Mouse (Mus musculus): ENCODE data around the gene Mc1r. TPM values are rescaled to one million over a fixed set of nuclear protein-coding genes. Genes with fewer than 3 reads are reported as not detected.

Gene Mc1r
- total RNA-seq (2021) = not detected
- long read RNA-seq, experiment 1 = 0 reads
- long read RNA-seq, experiment 2 = 0 reads

DNA sequence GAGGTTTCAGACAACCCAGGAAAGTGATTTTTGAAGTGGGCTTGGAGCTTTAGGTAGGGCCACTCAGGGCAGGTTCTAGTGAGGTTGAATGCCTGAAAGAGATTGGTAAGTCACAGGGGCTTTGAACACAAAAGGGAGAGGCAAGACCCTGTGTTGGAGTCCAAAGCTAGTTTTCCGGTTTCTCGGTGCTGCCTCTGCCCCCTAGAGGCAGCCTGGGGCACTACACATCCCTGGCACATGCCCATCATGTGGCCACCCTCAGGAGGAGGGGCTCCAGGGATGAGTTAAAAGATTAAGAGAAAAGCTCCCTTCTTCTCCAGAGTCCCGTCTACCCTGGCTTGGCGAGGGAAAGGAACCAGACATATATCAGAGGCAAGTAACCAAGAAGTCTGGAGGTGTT is at the start of gene Mc1r:
Gene Mc1r, plus strand, starts transcription at position 322 of the 400 bp plus-strand sequence.
- peak; percentile 59 for DNase-seq (ENCODE audit: low spot score)

DNA sequence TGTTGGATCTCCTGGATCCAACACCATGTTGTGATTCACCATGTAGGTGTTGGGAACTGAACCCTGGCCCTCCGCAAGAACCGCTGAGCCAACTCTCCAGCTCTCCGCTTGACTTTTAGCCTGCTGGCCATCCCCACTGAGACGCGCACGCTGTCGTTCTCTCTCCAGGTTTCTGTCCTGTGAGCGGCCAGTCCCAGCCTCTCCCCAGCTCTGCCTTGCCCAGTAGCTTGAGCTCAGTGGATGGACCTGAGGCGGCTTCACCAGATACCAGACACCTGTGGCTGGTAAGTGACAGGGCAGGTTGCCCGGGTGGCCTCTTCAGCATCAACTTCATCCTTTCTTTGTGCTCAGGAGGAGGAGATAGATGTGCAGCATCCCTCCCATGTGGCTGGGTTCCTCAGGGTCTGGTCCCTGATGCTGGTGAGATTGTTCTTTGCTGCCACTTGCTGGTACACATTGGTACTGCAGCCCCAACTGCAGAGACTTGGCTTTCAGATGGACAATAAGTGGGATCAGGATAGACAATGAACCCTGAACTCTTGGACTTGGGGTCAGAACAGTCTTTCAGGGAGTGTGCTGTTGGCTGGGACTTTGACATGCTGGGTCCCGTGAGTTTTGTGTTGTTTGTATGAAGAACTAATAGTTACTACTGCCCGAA is 45.7 kb upstream of the Mc1r start:
- DNase-seq (ENCODE audit: low spot score) = peak; percentile 68

DNA sequence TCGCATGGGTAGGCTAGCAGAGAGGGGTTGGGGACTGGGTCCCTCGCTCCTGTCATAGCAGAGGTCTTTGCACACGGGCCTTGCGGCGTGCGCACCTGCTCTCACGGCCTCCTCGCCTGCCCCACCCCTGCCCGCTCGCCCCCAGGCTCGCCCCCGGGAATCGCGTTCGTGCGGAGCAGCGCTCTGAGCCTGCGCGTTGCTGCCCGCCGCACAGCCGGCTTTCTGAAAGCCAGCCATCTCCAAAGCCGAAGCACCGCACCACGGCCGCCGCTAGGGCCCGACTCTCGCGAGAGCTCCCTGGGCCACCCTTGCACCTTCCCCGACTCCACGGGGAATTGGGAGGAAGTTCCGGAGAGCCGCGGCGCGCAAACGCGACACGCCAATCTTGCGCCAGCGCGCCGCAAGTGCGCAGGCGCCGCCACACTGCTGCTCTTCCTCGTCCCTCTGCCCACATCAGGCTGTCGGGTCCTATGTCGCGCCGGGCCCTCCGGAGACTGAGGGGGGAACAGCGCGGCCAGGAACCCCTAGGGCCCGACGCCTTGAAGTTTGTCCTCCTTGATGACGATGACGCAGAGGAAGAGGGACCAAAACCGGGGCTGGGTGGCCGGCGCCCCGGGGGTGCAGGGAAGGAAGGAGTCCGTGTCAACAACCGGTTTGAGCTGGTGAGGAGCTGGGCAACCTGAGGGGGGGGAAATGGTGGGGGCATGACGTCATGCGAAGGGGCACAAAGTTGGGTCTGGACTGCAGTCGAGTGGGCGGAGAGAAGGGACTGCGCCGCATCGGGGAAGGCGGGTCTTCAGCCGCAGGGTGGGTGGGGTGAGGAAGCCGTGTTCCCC is 33.3 kb upstream of the Mc1r start, which contains the start of gene Tcf25:
Gene Tcf25, plus strand, starts transcription at position 351 of the 836 bp plus-strand sequence.
- DNase-seq (ENCODE audit: low spot score) = peak; percentile 96

DNA sequence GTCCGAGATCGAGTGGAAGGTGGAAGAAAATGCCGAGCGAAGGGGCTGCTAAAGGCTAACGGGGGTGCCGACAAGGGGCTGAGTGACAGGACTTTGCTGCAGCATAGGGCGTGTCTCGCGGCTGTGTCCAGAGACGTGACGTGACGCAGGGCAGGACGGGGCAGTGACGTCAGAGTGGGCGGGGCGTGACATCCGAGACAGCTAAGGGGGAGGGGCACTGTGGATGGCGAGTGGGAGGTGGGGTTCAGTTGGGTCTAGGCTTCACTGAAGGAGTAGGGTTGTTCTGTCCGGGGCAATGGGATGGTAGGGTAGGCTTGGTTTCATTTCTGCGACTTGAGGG is 32.7 kb upstream of the Mc1r start:
- DNase-seq (ENCODE audit: low spot score) = peak; percentile 95

DNA sequence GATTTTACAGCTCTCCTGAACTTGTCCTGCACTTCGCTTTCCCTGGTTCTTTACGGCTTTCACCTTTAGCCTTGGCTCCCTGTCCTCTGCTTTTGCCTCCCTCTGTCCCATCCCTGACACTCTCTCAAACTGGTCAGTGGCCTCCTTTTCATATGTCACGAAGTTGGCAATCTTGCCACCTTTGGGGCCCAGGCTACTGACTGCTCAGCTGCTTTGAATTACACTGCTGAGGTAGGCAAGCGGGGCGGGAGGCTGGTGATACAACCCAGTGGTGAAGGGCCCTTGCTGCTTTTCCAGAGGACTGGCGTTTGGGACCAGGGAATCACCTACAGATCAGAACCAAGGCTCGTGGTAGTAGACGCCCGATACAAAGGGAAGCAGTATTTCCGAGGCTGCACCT is 31.2 kb upstream of the Mc1r start:
- DNase-seq (ENCODE audit: low spot score) = peak; percentile 38

DNA sequence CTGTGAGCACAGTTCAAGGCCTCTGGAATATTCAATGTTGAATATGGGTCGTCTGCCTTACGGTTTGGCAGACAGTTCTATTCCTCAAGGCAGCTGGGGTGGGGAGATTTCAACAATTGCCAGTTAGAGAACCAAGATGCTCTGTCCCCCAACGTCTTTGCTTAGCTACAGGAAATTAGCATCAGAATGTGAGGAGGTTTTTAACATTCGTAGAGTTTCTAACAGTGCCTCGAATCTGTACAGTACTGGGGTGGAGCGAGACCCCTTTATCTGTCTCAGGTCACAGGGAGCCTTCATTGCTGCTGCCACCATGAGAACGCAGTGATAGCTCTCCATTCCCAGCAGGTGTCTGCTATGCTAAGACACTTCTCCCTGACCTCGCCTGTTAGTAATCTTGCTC is 30.8 kb upstream of the Mc1r start:
- no peak for DNase-seq (ENCODE audit: low spot score)

DNA sequence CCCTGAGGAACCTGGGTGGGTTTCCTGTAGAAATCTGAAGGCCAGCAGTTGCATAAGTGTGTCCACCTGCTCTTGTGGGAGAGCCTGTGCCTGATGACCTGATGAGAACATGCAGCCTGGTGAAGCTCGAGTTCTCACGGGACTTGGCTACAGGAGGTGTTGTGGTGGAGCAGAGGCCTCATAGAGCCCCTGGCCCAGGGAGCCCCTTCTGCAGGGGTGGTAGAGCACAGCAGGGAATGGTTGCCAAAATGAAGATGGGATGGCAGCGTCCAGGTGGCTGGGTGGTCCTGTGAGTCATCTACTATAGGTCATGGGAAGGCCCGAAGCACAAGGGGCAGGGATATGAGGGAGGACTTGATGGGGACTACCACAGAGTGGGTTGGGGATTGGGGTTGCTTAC is 25.2 kb upstream of the Mc1r start:
- DNase-seq (ENCODE audit: low spot score) = no peak

DNA sequence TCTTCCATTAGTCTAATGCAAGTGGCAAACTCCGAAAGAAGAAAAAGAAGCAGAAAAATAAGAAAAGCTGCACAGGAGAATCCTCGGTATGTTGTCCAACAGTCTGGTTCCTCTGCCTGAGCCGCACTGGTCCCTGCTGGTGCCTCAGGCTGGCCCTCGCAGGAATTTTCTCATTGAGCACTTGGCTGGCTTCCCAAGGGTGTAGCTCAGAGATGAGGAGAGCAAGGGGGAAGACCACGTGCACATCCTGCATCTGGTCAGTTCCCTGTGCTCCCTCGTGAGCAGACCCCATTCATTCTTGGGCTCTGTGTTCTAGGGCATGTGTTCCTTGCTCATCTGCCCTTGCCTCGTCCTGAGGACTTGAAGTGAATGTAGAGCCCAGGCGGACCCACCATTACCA is 24.4 kb upstream of the Mc1r start:
- DNase-seq (ENCODE audit: low spot score) = no peak

DNA sequence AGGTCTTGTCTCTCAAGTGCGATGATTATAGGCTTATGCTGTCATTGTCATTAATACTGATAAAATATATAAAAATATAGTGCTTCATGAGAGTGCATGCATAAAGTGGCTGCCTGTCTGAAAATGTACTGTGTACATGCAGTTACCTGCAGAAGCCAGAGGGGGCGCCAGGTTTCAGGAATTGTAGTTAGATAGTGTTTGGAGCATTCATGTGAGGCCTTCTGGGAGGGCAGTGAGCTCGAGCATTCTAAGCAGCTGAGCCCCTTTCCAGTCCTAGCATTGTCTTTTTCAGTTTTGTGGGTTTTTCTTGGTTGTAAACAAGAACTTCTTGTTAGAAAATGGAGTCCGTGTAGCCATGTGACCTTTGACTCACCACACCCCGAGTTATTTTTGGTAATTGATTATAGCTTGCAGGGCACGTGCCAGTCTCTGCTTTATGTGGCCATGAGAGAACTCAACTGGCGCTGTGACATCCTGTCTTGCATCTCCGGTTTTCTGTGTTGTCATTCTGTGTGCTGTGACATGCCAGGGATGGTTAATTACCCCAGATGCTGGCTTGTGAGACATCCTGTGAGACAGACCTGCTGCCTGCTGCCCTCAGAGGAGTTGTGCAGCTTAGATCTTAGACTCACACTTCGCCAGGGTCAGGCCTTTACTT is 21.9 kb upstream of the Mc1r start:
- no peak for DNase-seq (ENCODE audit: low spot score)

DNA sequence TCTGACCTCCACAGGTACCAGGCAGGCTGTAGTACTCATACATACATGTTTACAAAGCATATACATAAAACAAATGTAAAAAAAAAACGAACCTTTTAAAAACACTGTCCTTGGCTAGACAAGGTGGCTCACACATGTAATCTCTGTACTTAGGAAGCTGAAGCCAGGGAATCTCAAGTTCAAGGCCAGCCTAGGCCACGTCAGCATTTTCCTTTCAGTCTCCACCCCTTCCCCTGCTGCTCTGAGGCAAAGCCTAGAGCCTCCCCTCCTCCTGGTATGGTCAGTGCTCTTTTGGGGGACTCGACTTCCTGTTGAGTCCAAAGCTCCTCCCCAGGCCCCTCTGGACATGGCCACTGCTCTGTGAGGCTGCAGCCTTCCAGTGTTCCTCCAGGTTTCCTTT is 19.9 kb upstream of the Mc1r start:
- no peak for DNase-seq (ENCODE audit: low spot score)

DNA sequence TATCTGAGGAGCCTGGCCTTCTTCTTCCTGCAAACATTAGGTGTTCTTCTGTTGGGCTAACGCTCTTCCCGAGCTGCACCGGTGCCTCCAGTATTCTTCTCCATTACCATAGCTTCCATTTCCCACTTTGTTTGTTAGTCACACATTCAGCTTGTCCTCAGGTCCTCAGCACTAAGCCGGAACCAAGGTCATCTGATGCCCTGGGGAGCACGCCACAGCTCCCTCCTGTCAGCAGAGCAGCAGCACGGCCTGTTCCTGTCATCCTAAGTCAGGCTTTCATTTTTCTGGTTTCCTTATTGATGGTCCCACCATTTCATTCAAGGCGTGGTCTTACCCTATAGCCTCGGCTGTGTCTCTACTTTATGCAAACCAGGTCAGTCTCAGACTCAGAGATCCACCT is 19.1 kb upstream of the Mc1r start:
- no peak for DNase-seq (ENCODE audit: low spot score)

DNA sequence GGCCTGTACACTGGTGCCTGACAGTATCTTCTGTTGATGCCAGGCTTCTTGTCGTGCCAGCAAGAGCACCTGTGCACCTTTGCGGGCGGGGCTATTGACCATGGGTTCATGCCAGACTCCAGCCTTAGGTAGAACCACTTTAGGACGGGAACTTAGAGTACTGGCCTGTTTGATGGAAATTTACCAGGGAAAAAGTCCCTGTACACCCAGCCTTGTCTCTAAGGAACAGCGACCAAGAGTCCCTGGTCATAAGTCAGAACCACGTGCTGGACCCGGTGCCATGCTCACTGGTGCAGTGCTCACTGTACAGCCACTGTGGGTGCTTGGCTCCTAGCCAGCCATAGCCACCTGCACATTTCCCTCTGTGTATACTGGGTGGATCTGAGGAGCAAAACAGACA is 17.9 kb upstream of the Mc1r start:
- no peak for DNase-seq (ENCODE audit: low spot score)

DNA sequence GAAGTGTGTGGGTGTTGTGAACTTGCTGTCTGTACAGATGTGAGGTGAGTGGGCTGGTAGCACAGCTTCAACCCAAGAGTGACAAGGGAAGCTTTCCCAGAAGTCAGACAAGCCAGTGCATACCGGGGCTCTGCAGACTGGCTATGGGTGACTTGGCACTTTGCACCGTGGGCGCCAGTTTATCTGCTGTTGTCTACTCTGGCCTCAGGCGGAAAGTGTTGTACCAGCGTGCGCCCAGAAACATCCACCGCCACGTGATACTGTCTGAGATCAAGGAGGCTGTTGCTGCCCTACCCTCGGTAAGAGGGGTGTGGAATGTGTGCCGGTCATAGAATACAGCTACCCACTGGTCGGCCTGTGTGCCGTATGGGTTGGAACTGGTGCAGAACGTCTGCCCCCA is 8.6 kb upstream of the Mc1r start:
- DNase-seq (ENCODE audit: low spot score) = no peak

DNA sequence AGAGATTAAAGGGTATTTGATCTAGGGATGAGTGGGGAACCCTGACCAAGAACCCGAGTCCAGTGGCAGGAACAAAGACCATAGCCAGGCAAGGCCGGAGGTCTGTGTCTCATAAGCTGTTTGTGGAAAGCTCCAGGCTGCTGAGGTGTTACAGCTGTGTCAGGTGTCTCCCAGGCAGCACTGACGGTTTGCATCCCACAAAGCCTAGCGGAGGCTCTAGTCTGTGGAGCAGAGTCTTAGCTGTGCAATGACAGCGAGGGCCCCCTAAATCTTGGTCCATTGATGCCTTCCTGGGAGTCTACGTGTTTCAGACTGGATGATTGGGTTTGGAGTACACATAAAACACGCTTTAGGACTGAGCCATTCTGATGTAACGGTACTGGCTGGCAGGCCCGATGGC is 5.0 kb upstream of the Mc1r start:
- DNase-seq (ENCODE audit: low spot score) = no peak

DNA sequence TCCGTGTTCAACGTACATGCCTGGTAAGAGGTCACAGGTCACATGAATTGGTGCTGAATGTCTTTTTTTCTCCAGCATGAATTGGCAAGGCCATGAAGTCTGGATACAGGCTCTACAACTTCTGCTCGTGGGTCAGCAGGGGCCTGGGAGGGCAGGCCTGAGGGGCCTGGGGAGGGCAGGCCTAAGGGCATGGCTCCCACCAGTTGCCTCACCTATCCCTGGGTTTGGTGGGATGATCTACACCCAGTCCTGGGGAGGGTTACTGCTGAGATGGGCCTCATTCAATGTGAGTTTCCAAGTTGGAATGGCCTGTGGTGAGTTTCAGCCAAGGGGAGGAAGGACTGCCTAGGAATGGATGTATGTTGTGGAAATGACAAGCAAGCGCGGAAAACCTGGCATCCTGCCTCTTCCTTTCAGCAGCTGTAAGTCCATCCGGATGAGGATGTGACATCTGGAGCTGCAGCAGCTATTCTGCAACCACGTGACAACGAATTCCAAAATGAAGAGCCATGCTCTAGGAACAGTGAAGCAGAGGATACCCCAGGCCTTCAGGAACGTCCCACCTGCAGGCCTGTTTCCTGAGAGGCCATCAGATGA is 4.1 kb upstream of the Mc1r start:
- DNase-seq (ENCODE audit: low spot score) = no peak

DNA sequence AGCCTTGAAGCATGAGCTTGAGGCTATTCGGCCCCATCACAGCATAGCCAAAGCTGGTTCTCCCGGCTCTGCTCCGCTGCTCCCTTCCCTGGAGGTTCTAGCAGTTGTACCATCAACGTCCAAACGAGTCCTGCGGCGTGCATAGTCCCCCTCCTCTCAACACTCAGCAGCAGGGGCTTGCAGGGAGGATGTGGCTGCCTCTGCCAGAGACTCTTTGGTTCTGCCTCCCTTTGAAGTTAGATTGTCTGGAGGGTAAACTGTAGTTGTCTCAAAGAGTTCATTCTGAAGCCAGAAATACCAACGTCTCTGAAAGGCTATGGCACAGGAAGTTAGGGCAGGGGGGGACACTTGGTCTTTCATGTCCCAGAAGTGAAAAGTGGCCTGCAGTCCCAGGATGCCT is 2.4 kb upstream of the Mc1r start:
- DNase-seq (ENCODE audit: low spot score) = no peak

DNA sequence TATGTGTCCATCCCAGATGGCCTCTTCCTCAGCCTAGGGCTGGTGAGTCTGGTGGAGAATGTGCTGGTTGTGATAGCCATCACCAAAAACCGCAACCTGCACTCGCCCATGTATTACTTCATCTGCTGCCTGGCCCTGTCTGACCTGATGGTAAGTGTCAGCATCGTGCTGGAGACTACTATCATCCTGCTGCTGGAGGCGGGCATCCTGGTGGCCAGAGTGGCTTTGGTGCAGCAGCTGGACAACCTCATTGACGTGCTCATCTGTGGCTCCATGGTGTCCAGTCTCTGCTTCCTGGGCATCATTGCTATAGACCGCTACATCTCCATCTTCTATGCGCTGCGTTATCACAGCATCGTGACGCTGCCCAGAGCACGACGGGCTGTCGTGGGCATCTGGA is 705 bp downstream of the Mc1r start:
- no peak for DNase-seq (ENCODE audit: low spot score)

DNA sequence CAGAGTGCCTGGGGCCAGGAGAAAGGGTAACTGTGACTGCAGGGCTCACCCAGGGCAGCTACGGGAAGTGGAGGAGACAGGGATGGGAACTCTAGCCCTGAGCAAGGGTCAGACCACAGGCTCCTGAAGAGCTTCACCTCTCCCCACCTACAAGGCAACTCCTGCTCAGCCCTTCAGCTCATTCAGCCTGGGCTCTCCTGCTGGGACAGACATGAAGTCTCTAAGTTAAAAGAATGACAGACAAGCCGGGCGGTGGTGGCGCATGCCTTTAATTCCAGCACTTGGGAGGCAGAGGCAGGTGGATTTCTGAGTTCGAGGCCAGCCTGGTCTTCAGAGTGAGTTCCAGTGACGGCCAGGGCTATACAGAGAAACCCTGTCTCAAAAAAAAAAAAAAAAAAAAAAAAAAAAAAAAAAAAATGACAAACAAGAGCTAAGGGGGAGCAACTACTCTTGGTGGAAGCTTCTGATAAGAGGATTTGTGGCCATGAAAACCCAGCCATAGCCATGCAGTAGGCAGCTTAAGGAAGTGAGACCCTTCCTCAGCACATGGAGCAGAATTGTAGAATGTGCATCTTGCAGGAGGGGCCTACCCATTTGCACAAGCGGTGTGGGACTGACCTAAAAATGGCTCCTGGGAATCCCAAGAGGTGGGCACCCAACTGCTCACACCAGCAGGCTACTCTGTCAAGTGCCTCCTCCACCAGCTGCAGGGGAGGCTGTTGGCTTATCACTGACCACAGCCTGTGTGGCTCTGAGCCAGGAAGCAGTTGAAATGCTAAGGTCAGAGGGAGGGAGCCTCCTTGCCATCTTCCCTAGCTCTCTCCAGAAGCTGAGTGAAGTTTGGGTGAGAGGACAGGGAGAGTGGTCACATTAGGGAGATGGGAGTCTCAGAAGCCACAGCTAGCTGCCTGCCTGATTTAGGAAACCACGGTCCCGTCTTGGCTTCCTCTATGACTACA is 2.0 kb downstream of the Mc1r start:
- no peak for DNase-seq (ENCODE audit: low spot score)

DNA sequence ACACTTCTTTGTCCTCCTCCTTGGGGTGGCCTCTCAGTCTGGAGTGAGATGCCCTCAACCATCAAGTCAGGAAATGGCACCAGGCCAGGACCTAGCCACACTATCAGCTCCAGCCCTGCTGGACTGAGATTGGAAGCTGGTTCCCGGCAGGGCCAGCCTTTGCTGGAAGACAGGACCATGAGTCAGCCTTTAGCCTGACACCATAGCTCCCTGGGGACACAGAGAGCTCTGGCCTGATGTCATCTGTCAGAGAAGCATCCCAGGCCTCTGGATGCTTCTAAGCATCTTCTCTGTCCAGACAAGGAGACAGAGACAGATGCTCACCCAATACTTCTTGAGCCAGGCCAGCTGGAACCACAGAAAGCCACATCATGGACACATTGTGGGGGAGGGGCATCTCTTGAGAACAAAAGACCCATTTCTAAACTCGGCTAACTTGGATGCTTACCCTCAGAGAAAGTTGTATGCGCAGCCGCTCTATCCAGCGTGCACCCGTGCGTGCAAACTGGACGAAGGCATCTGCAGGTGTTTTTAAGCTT is 3.2 kb downstream of the Mc1r start:
- DNase-seq (ENCODE audit: low spot score) = peak; percentile 42

DNA sequence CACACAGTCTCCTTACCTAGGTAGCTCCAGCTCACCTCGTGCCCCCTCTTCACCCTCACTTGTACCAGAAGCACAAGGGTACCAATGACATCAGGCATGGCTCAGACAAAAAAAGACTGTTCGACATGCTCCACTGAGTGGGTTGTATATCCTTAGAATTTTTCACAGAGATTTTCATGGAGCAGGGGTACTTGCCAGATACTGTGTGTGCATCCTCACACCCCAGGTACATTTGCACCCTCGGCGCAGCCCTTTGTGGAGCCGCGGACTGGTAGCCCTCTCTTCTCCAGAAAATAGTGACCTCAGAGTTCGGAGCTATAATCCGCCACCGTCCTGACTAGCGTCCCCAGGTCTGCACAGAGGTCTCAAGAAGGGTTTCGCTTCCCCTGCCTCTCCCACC is 3.9 kb downstream of the Mc1r start:
- DNase-seq (ENCODE audit: low spot score) = no peak

DNA sequence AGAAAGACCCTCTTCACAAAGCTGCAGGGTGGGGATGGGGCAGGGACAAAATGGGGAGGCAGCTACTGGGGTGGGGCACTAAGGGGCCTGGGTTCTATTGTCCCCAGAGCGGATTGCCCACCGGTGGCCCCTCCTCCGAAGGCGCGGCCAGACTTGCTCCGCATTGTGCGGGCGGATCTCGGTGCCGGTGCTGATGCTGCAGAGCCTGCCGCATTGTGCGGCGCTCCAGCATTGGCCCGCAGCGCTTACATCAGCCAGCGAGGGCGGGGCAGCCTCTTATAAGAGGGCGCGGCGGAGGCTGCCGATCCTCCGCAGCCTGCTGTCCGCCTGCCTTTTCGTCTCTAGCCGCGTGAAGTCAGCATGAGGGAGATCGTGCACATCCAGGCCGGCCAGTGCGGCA is 4.3 kb downstream of the Mc1r start, which contains the start of gene Tubb3:
Gene Tubb3, plus strand, starts transcription at position 179 of the 400 bp plus-strand sequence.
- DNase-seq (ENCODE audit: low spot score) = peak; percentile 27
